Mouse (Mus musculus) embryonic stem cell, embryonic (primary cell): ENCODE measurements at regions not wholly inside any gene's neighbourhood (a gene's known extent, or its start where the extent isn't known, plus 50 kb on each side); places are given as distances from the start of the nearest gene placed in this dataset.

Source experiments
- CTCF ChIA-PET, 4 experiments: fragments of 300-600 bp in 2 of 4; fragments of 350-600 bp in 2 of 4; sonication (Branson Sonifier 250); formaldehyde crosslinking; loops; one replicate each; lab custom pipeline; 2022; ENCODE audit warnings: inconsistent platforms in 2 of 4; lab: Charles Lee
- POLR2A ChIA-PET, 4 experiments: fragments of 300-600 bp in 2 of 4; fragments of 350-600 bp in 2 of 4; sonication (Branson Sonifier 250); formaldehyde crosslinking; loops; one replicate each; lab custom pipeline; 2022; ENCODE audit warnings: antibody characterized with exemption in 4 of 4, inconsistent platforms in 1 of 4; lab: Charles Lee

GRCm38 (mm10) chr10:9569277-9569676 is 105.7 kb downstream of the Samd5 start:
- POLR2A ChIA-PET = no interaction called here
- CTCF ChIA-PET = interaction anchor here in 1 of 4 experiments (0.7 kb wide), 1 partner anchor 65 kb away, joined by 8 read pairs; no protein-coding TSS in a partner anchor

DNA sequence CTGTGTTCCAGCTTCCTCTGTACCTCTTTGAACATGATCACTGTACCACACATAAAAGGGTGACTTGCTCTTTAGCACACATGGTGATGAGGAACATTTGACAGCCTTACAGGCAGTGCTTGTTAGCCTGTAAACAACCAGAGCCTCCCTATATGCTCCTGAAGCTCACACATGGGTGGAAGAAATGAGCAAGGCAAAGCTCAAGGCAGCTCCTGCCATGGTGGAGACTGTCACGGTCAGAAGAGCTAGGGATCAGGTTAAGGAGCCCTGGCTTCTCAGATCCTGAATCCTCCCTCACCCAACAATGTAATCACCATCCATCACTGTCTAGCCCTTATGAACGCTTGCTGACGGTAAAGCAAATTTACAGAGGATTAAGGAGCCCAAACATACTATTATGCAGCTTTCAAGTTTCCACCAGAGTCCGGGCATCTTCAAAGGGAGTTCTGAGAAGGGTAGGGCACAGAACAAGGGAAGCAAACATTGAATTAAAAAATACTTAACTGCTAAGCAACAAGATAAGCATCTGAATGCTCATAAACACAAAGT is 117.4 kb downstream of the Samd5 start:
- CTCF ChIA-PET = no interaction called here

GRCm38 (mm10) chr10:9557092-9557491 is 117.9 kb downstream of the Samd5 start:
- ChIA-PET CTCF (no interaction called here), POLR2A (no interaction called here)

More for the DNA sequence above, 117.4 kb downstream of the Samd5 start:
- POLR2A ChIA-PET = no interaction called here

- ChIA-PET POLR2A (no interaction called here), CTCF (no interaction called here)
Observed at GRCm38 (mm10) chr10:9553946-9554345, 121.1 kb downstream of the Samd5 start.

DNA sequence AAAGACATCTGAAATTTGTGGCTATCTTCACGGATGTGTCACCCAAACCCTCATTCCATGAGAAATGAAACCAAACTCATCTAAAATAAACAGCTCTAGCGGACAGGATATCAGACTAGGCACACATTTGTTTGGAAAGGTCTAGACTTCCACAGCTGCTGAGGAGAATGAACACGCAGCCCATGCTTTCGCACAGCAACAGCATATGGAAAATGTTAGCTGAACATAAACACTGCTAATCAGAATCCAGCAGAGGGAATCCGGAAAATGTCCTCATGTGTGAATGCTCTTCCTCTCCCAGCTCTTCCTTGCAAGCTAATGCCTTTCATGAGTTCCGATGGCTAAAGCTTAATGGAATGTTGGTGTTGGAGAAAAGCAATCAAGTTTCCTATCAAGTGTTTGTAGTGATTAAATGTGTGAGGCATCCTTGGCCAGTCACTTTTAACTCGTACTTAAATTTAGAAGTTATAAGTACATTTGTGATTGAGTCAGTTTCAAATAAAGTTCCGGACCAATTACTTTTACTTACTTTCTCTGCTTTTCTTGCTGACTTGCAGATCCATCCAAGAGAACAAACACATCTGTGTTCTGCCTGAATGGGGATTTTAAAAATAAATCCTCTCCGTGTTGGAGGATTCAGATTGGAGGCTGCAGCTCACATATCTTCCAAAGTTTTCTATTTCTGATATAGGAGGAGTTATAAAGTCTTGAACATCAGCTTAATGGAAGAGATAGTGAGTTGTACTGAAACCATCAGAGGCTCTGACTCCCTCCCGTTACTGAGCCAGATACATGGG is 124.9 kb downstream of the Samd5 start:
- CTCF ChIA-PET = interaction anchor here in 1 of 4 experiments (0.6 kb wide), 1 partner anchor 762 kb away, joined by 5 read pairs; no protein-coding TSS in a partner anchor
- POLR2A ChIA-PET = no interaction called here

DNA sequence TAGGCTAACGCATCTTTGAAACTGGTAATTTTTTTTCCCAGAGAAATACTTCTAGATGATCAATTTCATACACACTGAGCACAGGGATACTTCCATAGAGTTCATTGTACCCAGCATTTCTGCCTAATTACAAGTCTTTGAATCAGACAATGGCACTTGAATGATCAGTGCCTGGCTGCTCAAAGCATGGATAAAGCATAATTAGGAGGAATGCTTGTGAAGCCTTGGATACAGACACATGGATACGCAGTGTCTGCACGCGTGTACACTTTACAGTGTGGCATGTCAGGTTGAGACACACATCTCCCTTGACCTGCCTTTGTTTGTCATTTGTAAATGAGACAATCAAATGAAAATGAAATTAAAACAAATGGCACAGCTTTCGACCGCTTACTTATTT is 129.2 kb downstream of the Samd5 start:
- ChIA-PET POLR2A (no interaction called here), CTCF (no interaction called here)

GRCm38 (mm10) chr10:9544041-9544786 is 130.8 kb downstream of the Samd5 start:
- ChIA-PET CTCF (no interaction called here), POLR2A (no interaction called here)

DNA sequence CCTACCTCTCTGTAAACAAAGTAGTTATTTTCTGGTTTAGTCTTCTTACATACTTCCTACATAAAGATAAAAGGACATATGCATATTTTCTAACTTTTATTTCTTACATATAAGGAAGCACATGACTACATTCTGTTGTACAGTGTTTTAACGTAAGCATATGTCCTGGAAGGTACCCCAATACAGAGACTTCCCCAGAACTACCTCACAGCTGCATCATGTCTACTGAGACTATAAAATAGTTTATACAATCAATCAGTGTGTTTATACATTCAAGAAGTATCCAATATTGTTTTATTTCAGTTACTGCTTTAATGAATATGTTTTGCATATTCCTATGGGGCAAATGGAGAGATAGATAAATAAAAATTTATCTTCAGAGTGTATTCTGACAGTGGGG is 133.4 kb downstream of the Samd5 start:
- CTCF ChIA-PET = no interaction called here

GRCm38 (mm10) chr10:9537686-9538085 is 137.3 kb downstream of the Samd5 start:
- ChIA-PET CTCF (no interaction called here), POLR2A (interaction anchor here in 1 of 4 experiments (1.6 kb wide), 1 partner anchor 10 kb away, joined by 4 read pairs; no protein-coding TSS in a partner anchor)

More for the DNA sequence above, 133.4 kb downstream of the Samd5 start:
- POLR2A ChIA-PET = no interaction called here

- POLR2A ChIA-PET = interaction anchor here in 1 of 4 experiments (1.1 kb wide), 1 partner anchor 23 kb away, joined by 3 read pairs; no protein-coding TSS in a partner anchor
- CTCF ChIA-PET = no interaction called here
Observed at GRCm38 (mm10) chr10:9534552-9534951, 140.5 kb downstream of the Samd5 start.

GRCm38 (mm10) chr10:9533283-9533682 is 141.7 kb downstream of the Samd5 start:
- ChIA-PET POLR2A (no interaction called here), CTCF (interaction anchor here in 1 of 4 experiments (1.1 kb wide), 1 partner anchor 520 kb away, joined by 3 read pairs; no protein-coding TSS in a partner anchor)

DNA sequence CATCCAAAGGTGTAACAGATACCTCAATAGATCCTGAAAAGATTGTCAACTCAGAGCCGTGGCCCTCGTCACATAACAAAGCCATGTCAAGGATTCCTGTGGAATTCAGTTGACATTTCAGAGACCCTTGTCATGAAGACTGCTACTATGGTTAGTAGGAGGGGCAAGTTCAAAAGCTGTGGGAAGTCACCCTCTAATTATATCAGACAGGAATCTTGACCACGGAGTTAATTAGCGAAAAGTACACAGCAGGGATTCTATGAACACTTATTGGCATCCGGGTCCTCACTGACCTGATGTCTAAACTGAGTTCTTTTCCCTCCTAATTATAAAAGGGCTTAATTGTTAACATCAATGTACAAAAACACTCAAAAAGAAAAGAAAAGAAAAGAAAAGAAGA is 143.1 kb downstream of the Samd5 start:
- ChIA-PET CTCF (no interaction called here), POLR2A (no interaction called here)

GRCm38 (mm10) chr10:9529408-9529807 is 145.6 kb downstream of the Samd5 start:
- ChIA-PET POLR2A (no interaction called here), CTCF (interaction anchor here in 1 of 4 experiments (0.6 kb wide), 1 partner anchor 220 kb away, joined by 3 read pairs; no protein-coding TSS in a partner anchor)

DNA sequence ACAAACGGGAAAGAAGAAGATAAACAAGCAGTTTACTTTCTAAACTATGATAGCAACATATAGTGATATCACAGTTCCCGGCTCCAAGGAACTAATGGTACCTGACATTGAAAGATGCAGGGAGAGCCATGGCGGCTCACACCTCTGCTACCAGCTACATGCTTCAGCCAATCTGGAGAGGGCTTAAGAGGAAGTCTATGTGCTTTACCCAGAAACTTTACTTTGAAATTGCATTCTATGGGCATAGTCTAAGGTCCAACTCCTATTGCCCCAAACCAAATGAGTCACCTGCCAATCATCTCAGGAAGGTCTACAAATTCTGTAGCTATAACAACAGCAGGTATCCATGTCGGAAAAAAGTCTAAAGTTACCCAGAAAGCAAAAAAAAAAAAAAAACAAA is 146.9 kb downstream of the Samd5 start:
- POLR2A ChIA-PET = interaction anchor here in 2 of 4 experiments (0.6 to 1.2 kb wide), 2 partner anchors 9 to 728 kb away, joined by 3 to 4 read pairs; no protein-coding TSS in a partner anchor

DNA sequence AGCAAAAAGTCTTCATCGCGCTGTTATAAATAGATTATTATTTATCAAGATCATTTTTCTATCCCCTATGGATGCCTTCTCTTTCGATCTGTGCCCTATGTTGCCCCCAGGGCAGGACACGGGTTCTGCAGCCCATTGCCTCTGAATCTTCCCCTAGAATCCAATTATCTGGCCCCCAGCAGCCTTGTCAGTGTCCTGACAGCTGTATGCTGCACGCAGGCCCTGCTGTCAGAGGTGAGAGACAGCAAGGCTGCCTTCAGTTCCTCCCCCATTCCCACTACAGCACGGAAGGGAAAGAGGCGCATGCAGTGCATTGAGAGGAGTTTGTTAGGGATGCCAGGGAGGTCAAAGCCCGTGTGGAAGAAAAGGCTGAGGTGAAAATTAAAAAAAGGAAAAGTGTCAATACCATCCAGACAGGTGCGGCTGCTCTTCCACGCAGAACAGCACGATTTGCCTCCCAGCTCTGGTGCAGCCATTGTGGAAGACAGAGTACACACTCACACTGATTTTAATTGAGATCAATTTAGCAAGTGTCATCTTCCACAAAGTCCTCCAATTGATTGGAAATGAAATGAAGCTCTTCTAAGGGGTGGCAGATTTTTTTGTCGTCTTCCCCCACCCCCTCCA is 165.1 kb downstream of the Samd5 start:
- CTCF ChIA-PET = no interaction called here

More for the DNA sequence above, 146.9 kb downstream of the Samd5 start:
- CTCF ChIA-PET = interaction anchor here in 1 of 4 experiments (0.7 kb wide), 1 partner anchor 176 kb away, joined by 9 read pairs; no protein-coding TSS in a partner anchor

GRCm38 (mm10) chr10:9509092-9509671 is 165.8 kb downstream of the Samd5 start:
- CTCF ChIA-PET = no interaction called here
- POLR2A ChIA-PET = no interaction called here

More for the DNA sequence above, 165.1 kb downstream of the Samd5 start:
- POLR2A ChIA-PET = no interaction called here

DNA sequence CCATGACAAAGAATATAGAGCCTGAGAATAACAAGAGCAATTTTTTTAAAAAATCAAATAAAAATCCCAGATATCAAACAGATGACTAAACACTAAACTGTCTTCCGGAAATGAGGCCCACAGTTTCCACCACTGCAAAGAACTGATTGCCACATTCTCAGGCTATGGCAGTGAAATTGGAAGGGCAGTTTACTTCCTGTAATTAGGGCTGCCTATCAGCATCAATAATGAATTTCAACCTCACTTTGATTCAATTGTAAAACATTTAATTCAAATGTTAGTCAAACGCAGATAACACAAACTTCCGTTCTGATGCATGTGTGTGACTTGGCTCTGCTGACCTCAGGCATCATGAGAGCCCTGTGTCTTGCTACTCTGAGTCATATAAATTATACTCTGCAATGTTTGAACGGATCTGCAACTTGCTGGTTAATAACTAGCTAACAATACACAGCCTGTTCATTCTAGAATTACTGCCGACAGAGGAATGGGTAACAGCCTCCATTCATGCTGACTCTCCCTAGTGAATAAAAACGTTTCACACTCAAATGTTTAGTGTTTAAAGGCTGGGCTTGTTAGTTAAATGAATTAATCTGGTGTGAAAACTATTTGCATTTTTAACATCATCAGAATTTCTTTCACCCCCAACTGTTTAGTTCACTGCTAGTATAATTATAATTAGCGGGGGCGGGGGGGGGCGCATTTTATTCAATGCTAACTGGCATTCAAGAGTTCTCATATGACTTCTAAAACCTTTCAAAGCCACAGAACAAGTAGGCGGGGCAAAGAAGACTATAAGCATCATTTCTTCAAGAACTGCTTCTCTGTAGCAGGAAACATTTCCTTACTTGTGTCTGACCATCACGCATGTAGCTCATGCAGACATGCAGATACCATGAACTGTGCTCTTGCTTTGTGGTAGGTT is 171.2 kb downstream of the Samd5 start:
- ChIA-PET POLR2A (interaction anchor here in 1 of 4 experiments (0.7 to 0.8 kb wide), 2 partner anchors 8 to 191 kb away, joined by 3 to 4 read pairs; no protein-coding TSS in a partner anchor), CTCF (interaction anchor here in 1 of 4 experiments (0.7 kb wide), 1 partner anchor 124 kb away, joined by 3 read pairs; no protein-coding TSS in a partner anchor)
